Mouse (Mus musculus) midbrain, embryonic 13.5 days (tissue): ENCODE measurements at regions not wholly inside any gene's neighbourhood (a gene's known extent, or its start where the extent isn't known, plus 50 kb on each side); places are given as distances from the start of the nearest gene placed in this dataset.

Experiments
- ATAC-seq: fragments of 200-750 bp; cut with Nextera tagmentation; 2 replicates; pipeline ENCODE4 v1.8.0; 2017; ENCODE audit warnings: mild to moderate bottlenecking, moderate TSS enrichment, moderate library complexity
- H3K27ac ChIP-seq: fragments of 300-500 bp; sonication (generic); 2 replicates; pipeline ENCODE4 v1.5.1; 2015; ENCODE audit warnings: inconsistent platforms, mild to moderate bottlenecking, moderate library complexity
- H3K27me3 ChIP-seq: fragments of 300-500 bp; sonication (generic); 2 replicates; pipeline ENCODE4 v1.6.1; 2015; ENCODE audit warnings: mild to moderate bottlenecking, inconsistent platforms
- H3K36me3 ChIP-seq: fragments of 300-500 bp; sonication (generic); 2 replicates; pipeline ENCODE4 v1.6.1; 2015; ENCODE audit warnings: mild to moderate bottlenecking, inconsistent platforms
- H3K4me1 ChIP-seq: fragments of 300-500 bp; sonication (generic); replicated peaks from 2 replicates; pipeline ENCODE4 v1.6.1; 2015; ENCODE audit warnings: inconsistent platforms
- H3K4me2 ChIP-seq: fragments of 300-500 bp; sonication (generic); replicated peaks from 2 replicates; pipeline ENCODE4 v1.6.1; 2015; ENCODE audit warnings: moderate library complexity, mild to moderate bottlenecking, inconsistent platforms
- H3K4me3 ChIP-seq: fragments of 300-500 bp; sonication (generic); replicated peaks from 2 replicates; pipeline ENCODE4 v1.5.1; 2015; ENCODE audit warnings: mild to moderate bottlenecking, inconsistent platforms
- H3K9ac ChIP-seq: fragments of 300-500 bp; sonication (generic); replicated peaks from 2 replicates; pipeline ENCODE4 v1.6.1; 2015; ENCODE audit warnings: mild to moderate bottlenecking, inconsistent platforms
- H3K9me3 ChIP-seq: fragments of 300-500 bp; sonication (generic); 2 replicates; pipeline ENCODE4 v1.6.1; 2016; ENCODE audit warnings: mild to moderate bottlenecking, inconsistent platforms
- WGBS: fragments of 180-500 bp; shearing (Covaris S2); methylation state at CpG from one replicate; pipeline ENCODE4 v1.1.7; 2015; 5-methylcytosine and 5-hydroxymethylcytosine counted together

DNA sequence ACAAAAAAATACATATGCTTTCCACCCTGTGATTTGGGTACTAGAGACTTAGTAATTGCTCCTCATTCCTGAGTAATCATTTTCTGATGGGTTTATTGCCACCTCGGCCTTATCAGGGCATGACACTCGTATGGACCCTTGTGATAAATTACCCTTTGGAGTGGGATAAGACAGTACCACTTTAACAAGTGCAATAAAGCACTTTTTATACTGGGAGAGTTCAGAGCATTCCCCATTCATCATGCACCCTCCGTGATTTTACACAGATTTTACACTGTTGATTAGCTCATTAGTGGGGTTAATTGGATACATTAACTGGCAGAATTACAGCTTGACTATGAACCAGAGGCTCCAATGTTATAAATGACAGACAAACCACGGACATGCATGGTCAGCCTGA lies 802.9 kb downstream of the Pdha2 start:
- no peak for ATAC-seq
- Histone ChIP-seq H3K4me3 (no peak overlapping the region), H3K9me3 (no peaks in the 10 kb centered on the region), H3K4me2 (no peak overlapping the region), H3K9ac (no peak overlapping the region), H3K27me3 (no peaks in the 10 kb centered on the region), H3K27ac (no peak overlapping the region), H3K4me1 (no peaks in the 10 kb centered on the region), H3K36me3 (no peaks in the 10 kb centered on the region)
- WGBS = 75% methylated on average over 4 of the region's 4 CpGs
